Mouse (Mus musculus): Measurements from ENCODE around the gene Hsp90ab1.

- TF ChIP-seq POLR2A (IDR thresholded peaks at IDR 0.05; ENCODE audit: insufficient read depth, low read depth, low read length) (no peak), EP300 (IDR thresholded peaks at IDR 0.05; ENCODE audit: insufficient read depth, low read depth, low read length) (no peak), CTCF (IDR thresholded peaks at IDR 0.05) (no peak)
Measured at GRCm38 (mm10) chr17:45539664-45540063, 33.4 kb downstream of the Hsp90ab1 start.
